ENCODE assay signal across 8 mouse cellular contexts in the genomic region with DNA sequence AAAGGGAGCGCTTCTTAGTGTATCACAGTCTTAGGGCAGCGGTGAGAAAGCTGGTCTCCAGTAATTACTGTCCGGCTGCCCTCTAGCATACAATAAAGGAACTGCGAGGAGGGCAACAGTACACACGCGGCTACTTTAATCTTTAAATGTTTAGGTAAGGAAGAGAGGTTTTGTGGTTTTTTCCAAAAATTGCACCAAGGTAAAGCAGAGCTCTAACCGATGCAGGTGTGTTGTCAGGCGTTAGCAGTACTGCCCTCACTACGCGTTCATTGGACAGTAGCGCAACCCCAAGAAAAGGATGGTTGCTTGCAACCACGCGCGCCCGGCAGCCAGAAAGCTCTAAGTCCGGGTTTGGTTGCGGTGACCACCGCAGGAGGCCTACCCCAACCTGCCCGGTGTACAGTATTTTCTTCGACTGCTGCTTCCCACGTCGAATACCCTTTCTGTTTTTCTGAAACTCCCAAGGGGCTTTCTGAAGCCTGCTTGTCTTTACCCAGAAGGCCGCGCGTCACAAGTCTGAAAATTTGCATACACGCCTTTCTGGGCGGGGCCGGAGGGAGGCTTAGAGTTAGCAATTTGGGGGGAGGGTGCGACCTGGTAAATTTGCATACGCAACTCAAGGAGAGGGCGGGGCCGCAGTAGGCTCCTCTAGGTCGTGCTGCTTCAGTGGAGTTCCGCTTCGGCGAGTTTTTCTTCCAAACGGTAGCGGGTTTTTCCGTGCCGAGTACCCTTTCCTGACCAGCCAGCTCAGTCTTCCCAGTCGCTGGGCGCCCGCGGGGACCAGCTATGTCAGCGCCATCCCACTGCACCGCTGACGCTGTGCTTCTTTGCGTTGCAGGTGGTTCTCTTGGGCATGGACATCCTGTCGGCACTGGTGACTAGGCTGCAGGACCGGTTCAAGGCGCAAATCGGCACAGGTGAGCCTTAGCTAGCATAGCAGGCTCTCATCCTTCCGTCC.
DNase-seq lines count a peak whose midpoint lies in the region; ATAC-seq and TF ChIP-seq lines count a peak whose summit lies in the region.

No protein-coding gene starts in this region.

- DNase-seq in CD8-positive naive resting alpha-beta T cell, adult 2 months (ENCODE audit: low read depth in 2 of 2, low spot score in 2 of 2) = peak; percentile 91 to 94
- DNase-seq in c-Kit-positive CD71-negative TER-119-negative erythroid progenitor cells, embryonic 14.5 days (ENCODE audit: low read depth) = peak; percentile 97
- peak; percentile 92 for DNase-seq in forebrain, embryonic 10.5 days (ENCODE audit: extremely low spot score, low spot score)
- peak; percentile 97 to 98 for DNase-seq in kidney, postnatal 25 days
- peak; percentile 94 to 95 (median 95) for DNase-seq in liver, embryonic 14.5 days (ENCODE audit: low read depth in 3 of 3, low spot score in 3 of 3)
- peak; percentile 92 for DNase-seq in neural tube, embryonic 11.5 days (ENCODE audit: low spot score)
- DNase-seq in stomach, postnatal 0 days (ENCODE audit: low spot score) = peak; percentile 94

- H3K27ac ChIP-seq in forebrain, embryonic 10.5 days = peak overlapping the region; percentile 91
- H3K27ac ChIP-seq in heart, embryonic 15.5 days = peak overlapping the region; percentile 99
- peak overlapping the region; percentile 97 for H3K27ac ChIP-seq in liver, embryonic 14.5 days
- H3K27ac ChIP-seq in neural tube, embryonic 11.5 days (ENCODE audit: low read depth, low read length) = peak overlapping the region; percentile 89
- peak overlapping the region; percentile 98 for H3K27ac ChIP-seq in stomach, postnatal 0 days (replicated peaks)

- H3K4me2 ChIP-seq in heart, embryonic 15.5 days = peak overlapping the region; percentile 79
- H3K4me2 ChIP-seq in liver, embryonic 14.5 days (ENCODE audit: low read depth) = peak overlapping the region; percentile 87
- H3K4me2 ChIP-seq in neural tube, embryonic 11.5 days (ENCODE audit: low read depth) = peak overlapping the region; percentile 64
- H3K4me2 ChIP-seq in stomach, postnatal 0 days (replicated peaks; ENCODE audit: low read depth) = peak overlapping the region; percentile 69

- peak; percentile 65 for TF ChIP-seq CTCF in liver, embryonic 14.5 days (IDR thresholded peaks at IDR 0.05; ENCODE audit: low read depth)
- peak; percentile 74 for TF ChIP-seq CTCF in stomach, postnatal 0 days (IDR thresholded peaks at IDR 0.05; ENCODE audit: low read depth)

- TF ChIP-seq EP300 in liver, embryonic 14.5 days (IDR thresholded peaks at IDR 0.05; ENCODE audit: low read depth) = peak; percentile 68
- TF ChIP-seq EP300 in stomach, postnatal 0 days (optimal IDR thresholded peaks at IDR 0.05) = peak; percentile 94

- peaks cover 45% of the 10 kb centered on the region for H3K4me1 ChIP-seq in forebrain, embryonic 10.5 days
- H3K4me1 ChIP-seq in heart, embryonic 15.5 days (replicated peaks) = peaks cover 36% of the 10 kb centered on the region
- peaks cover 34 to 38% of the 10 kb centered on the region in 2 experiments for H3K4me1 ChIP-seq in liver, embryonic 14.5 days (replicated peaks; ENCODE audit: control insufficient read depth in 2 of 2, insufficient read depth in 2 of 2, low read length in 1 of 2)
- peaks cover 18% of the 10 kb centered on the region for H3K4me1 ChIP-seq in neural tube, embryonic 11.5 days (ENCODE audit: control insufficient read depth, insufficient read depth, low read length)
- H3K4me1 ChIP-seq in stomach, postnatal 0 days (replicated peaks; ENCODE audit: control insufficient read depth, insufficient read depth) = peaks cover 2% of the 10 kb centered on the region

- no peaks in the 10 kb centered on the region for H3K27me3 ChIP-seq in forebrain, embryonic 10.5 days (ENCODE audit: poor library complexity, severe bottlenecking)
- H3K27me3 ChIP-seq in heart, embryonic 15.5 days = no peaks in the 10 kb centered on the region
- H3K27me3 ChIP-seq in liver, embryonic 14.5 days (ENCODE audit: control insufficient read depth, insufficient read depth, low read length) = no peaks in the 10 kb centered on the region
- no peaks in the 10 kb centered on the region for H3K27me3 ChIP-seq in neural tube, embryonic 11.5 days (ENCODE audit: control insufficient read depth, insufficient read depth, low read length)
- no peaks in the 10 kb centered on the region for H3K27me3 ChIP-seq in stomach, postnatal 0 days (ENCODE audit: control insufficient read depth, insufficient read depth, low read length)

- peak; percentile 89 for ATAC-seq in heart, embryonic 15.5 days (replicated peaks; ENCODE audit: insufficient number of reproducible peaks, insufficient read depth, low FRiP score, low read depth)
- peak; percentile 91 for ATAC-seq in liver, embryonic 14.5 days (ENCODE audit: insufficient read depth)
- peak; percentile 94 for ATAC-seq in neural tube, embryonic 11.5 days (ENCODE audit: insufficient read depth, low FRiP score, low TSS enrichment)
- peak; percentile 92 for ATAC-seq in stomach, postnatal 0 days (ENCODE audit: low FRiP score, low TSS enrichment)

- no peaks in the 10 kb centered on the region for H3K9me3 ChIP-seq in forebrain, embryonic 10.5 days
- no peaks in the 10 kb centered on the region for H3K9me3 ChIP-seq in heart, embryonic 15.5 days (replicated peaks)
- H3K9me3 ChIP-seq in liver, embryonic 14.5 days (ENCODE audit: control insufficient read depth, low read length) = no peaks in the 10 kb centered on the region
- no peaks in the 10 kb centered on the region for H3K9me3 ChIP-seq in neural tube, embryonic 11.5 days (ENCODE audit: control insufficient read depth, low read length)
- no peaks in the 10 kb centered on the region for H3K9me3 ChIP-seq in stomach, postnatal 0 days (ENCODE audit: control insufficient read depth, low read length)

- peak overlapping the region; percentile 59 for H3K4me3 ChIP-seq in forebrain, embryonic 10.5 days
- H3K4me3 ChIP-seq in heart, embryonic 15.5 days = peak overlapping the region; percentile 68
- H3K4me3 ChIP-seq in liver, embryonic 14.5 days (ENCODE audit: insufficient read depth in 1 of 2, low read depth in 2 of 2, low read length in 2 of 2) = peak overlapping the region; percentile 82
- H3K4me3 ChIP-seq in neural tube, embryonic 11.5 days (ENCODE audit: low read depth, low read length) = peak overlapping the region; percentile 34
- peak overlapping the region; percentile 56 for H3K4me3 ChIP-seq in stomach, postnatal 0 days (ENCODE audit: low read depth, low read length)

- WGBS in forebrain, embryonic 10.5 days = under 1% methylated on average over 53 of the region's 53 CpGs
- 2% methylated on average over 53 of the region's 53 CpGs for WGBS in heart, embryonic 15.5 days
- 2% methylated on average over 53 of the region's 53 CpGs for WGBS in liver, embryonic 14.5 days (ENCODE audit: insufficient replicate concordance)
- WGBS in neural tube, embryonic 11.5 days = 2% methylated on average over 53 of the region's 53 CpGs
- WGBS in stomach, postnatal 0 days = 1% methylated on average over 53 of the region's 53 CpGs

- H3K9ac ChIP-seq in heart, embryonic 15.5 days = peak overlapping the region; percentile 71
- peak overlapping the region; percentile 86 for H3K9ac ChIP-seq in liver, embryonic 14.5 days (replicated peaks)
- peak overlapping the region; percentile 57 for H3K9ac ChIP-seq in neural tube, embryonic 11.5 days (ENCODE audit: low read length)
- H3K9ac ChIP-seq in stomach, postnatal 0 days (ENCODE audit: low read length) = peak overlapping the region; percentile 83

- peaks cover 39% of the 10 kb centered on the region for H3K36me3 ChIP-seq in forebrain, embryonic 10.5 days (replicated peaks)
- peaks cover 19% of the 10 kb centered on the region; the same call in 1 of the 2 replicates for H3K36me3 ChIP-seq in heart, embryonic 15.5 days
- no peaks in the 10 kb centered on the region for H3K36me3 ChIP-seq in liver, embryonic 14.5 days (replicated peaks; ENCODE audit: control insufficient read depth, insufficient read depth, low read depth)
- peaks cover 3% of the 10 kb centered on the region for H3K36me3 ChIP-seq in neural tube, embryonic 11.5 days (ENCODE audit: control insufficient read depth, insufficient read depth, low read length)
- no peaks in the 10 kb centered on the region; the same call in 1 of the 2 replicates for H3K36me3 ChIP-seq in stomach, postnatal 0 days (ENCODE audit: control insufficient read depth, insufficient read depth, low read length)

Comparison
In these comparisons a context has a peak if more than half of its experiments do, and no peak if none do; other contexts are left out.
1. Peak in every context shown above with its lines: DNase-seq, ATAC-seq, H3K4me3 ChIP-seq and H3K27ac ChIP-seq.